Mouse (Mus musculus): ENCODE data around the gene Rnf26.

Rnf26 gene

DNA sequence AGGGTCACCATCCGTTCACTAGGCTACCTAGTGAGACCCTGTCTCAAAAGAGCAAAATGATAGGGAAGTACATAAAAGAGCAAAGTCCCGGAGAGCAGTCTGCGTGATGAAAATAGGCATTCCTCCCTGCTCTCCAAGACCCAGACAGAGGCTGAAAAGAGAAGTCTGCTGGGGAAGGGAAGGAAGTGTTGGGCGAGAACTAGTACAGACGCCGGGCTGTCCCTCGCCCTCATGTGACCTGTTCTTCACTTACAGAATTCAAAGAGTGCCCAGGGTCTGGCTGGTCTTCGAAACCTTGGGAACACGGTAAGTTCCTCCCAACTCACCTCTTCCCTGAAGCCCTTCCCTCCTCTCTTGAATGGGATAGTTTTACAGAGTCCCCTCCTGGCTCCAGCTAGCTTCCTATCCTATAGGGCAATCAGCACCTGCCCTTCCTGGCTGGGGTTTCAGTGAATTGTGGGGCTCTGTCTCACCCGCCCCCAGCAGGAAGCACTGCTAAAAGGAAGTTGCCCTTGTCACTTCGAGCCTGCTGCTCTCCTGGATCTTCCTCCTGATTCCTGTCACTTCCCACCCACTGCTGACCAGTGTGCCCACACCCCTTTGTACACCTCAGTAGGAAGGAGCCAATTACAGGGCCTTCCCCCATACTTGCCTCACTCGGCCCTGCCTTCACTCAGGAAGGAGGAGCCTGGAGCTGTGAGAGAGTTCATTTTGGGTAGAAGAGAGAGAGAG lies 24.3 kb downstream of the Rnf26 start:
- peak; percentile 43 for DNase-seq (ENCODE audit: low read depth)

DNA sequence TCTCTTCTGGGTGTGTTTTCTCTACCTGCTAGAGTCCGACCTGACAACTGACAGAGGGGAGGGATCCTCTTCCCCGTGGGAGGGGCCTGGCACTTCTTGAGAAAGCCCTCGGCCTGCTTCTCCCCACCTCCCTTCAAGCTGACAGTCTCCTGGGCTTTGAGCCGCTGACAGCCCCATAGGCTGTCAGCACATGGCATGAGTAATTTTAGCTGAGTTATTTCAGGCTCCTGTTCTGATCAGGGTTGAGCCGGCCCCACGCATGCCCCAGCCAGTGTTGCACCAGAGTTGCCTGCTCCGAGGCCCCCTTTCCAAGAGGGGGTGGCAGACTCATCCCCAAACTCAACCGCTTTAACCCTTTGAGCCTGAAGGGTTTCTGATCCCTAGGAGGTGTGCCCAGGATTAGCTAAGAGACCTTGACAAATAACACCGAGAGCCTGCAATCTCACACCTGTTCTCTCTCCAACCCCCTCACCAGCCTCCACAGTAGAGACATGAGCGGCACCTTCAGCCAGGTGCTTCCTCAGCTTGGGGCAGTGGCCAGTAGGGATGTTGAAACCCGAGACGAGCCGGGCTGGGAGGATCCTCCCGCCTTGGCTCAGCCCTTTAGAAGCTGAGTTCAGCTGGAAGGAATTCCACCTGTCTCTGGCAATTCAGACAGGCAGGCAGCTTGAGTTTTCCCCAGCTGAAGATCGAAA lies 25.4 kb downstream of the Rnf26 start:
- DNase-seq (ENCODE audit: low read depth): no peak

DNA sequence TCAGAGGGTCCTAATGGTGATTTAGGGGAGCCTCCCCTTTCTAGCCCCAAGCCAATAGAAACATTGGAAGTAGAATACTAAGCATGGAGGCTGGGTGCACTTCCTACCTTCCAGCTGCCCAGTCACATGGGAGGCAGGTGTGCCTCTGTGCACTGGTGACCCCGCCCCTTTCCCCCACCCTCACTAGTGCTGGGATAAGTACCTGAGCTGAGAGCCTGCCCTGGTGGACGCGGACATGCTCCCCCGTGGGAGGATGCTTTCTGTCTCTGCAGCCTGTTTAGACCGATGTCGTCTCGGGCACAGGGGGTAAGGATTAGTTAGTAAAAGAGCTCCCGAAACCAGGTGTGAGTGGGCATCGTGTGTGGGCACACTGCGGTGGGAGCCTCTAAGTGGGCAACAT lies 26.4 kb downstream of the Rnf26 start:
- no peak for DNase-seq (ENCODE audit: low read depth)

DNA sequence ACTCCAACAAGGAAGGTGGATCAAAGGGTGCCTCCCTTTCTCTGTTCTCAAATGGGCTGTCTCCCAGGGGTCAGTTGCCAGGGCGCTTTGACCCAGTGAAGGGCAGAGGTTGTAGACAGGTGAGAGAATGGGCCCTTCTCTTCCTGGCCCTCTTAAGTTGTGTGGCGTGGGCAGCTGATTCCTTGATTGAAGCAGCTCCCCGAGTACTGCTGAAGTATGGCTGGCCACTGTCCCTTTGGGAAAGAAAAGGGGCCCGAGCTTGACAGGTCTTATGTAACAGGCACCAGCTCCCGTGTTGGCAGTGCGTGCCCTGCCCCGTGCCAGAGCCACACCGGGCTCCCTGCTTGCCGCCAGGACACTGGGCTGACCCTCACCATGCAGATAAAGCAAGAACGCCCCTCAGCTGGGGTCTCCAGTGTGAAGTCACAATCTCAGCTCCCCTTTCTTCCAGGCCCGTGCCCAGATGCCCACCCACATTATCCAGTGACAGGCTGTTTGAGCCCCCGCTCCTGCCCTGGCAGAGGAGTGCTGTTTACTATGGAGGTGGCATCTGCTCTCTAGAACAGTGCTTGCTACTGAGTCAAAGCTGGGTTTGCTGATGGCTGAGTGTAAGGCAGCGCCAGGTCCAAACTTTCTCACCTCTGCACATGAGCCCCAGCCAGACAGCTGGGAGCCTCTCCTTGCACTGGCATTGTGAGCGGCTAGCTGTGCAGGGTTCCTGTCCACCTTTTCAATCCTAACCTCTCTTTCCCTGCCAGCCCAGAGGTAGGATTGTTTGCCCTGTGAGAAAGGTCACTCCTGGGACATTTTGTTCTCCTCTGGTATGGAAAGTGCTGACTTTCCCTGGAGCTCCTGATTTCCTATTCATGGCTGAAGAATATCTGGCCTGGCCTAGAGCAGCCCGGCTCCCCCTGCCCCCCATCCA lies 27.3 kb downstream of the Rnf26 start:
- DNase-seq (ENCODE audit: low read depth): no peak

DNA sequence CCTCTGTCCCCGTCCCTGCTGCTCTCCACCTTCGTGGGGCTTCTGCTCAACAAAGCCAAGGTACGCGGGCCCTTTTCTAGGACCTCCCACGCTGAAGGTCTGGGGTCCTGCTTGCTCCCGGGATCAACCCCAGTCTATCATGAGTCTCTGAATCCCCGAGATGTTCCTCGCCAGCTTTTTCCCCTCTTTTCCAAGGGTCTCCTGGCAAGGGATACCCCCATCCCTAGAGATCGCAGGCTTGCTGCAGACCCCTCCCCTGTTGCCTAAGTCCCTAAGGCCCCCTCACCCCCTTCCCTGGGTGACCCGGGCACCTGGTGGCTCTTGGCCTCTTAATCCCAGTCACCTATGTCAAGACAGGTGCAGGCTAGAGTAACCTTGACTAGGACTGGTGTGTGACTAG lies 28.0 kb downstream of the Rnf26 start:
- DNase-seq (ENCODE audit: low read depth): no peak

DNA sequence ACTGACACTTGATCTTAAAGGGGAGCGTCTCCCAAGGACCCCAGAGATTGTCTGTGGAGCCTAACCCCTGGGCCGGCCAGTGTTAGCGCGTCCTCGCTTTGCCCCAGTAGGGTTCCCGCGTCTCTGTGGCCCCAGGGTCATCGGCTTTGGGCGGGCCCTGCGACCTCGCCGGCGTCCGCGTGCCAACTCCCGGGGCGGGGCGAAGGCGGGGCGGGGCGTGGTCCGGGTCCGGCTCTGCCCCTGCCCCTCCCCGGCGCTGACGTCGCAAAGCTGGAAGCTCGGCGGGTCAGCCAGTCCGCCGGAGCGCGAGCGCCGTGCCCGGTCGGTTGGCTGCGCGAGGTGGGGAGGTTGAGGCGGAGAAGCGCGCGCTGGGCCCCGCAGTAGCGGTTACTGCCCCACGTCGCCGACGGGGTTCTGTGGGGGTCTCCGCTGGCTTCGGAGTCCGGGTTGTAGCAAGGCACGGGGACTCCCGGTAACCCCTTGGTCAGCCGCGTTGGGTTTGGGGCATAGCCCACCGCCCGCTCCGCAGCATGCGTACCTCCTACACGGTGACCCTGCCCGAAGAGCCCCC lies 28.6 kb downstream of the Rnf26 start:
- DNase-seq (ENCODE audit: low read depth): peak; percentile 63

DNA sequence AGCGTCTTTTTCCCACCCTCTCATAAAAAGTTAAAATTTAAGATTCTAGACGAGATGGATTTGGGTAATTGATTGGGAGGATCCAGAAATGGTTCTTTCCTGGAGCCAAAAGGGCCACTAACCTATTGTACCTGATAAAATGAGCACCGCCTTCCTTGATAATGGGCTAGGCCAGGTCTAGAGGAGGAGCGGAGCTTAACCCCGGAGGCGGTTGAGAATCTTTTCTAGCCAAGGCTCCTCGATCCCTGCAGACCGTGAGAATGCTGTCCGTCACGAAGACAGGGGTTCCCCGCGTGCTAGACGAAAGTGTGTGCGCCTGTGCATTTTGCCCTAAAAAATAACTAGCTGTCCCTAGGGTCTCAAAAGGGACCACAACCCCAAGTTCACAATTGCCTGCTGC lies 29.1 kb downstream of the Rnf26 start:
- DNase-seq (ENCODE audit: low read depth): no peak

DNA sequence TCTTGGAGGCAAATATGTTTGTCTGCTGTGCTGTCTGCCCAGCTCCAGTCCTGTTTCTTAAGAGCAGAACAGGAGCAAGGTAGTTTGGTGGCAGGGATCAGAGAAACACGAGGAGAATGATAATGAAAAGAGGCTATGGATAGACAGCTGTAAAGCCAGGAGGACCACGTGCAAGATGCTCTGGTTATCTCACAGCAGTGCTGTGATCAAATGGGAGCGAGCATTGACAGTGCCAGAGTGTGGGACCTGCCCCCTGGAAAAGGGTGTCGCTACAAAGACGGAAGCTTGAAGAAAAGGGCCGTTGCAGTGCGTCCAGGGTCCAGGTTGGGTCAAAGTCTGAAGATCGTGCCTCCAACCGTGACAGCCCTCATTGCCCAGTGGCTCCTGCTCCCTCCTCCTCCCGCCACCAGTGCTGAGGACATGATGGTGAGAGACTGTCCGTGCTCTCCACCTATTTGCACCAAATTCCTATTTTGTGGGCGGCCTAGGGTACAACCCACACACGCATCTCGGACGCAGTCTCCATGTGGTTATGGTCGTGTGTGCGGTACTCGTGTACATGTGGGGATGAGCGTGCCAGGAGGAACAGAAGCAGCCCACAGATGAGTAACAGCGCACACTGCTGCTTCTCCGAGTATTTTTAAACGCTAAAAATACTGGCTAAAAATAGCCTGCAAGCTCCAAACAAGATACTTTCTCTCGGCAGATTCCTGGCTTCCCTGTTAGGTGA lies 29.8 kb downstream of the Rnf26 start:
- DNase-seq (ENCODE audit: low read depth): no peak

DNA sequence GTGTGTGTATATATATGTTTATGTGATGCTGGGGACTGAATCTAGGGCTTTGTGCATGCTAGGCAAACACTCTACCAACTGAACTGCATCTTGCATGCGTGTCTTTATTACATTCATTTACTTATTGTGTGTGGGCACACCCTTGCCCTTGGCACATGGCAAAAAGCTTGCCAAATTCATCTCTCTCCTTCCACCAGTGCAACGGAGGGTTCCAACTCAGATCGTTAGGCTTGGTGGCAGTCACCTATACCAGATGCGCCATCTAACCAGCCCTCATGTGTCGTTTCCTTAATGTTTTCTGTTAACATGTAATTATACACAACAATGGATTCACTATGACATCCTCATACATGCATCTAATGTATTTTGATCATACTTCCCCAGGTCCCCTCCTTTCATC lies 31.1 kb downstream of the Rnf26 start:
- DNase-seq (ENCODE audit: low read depth): no peak

DNA sequence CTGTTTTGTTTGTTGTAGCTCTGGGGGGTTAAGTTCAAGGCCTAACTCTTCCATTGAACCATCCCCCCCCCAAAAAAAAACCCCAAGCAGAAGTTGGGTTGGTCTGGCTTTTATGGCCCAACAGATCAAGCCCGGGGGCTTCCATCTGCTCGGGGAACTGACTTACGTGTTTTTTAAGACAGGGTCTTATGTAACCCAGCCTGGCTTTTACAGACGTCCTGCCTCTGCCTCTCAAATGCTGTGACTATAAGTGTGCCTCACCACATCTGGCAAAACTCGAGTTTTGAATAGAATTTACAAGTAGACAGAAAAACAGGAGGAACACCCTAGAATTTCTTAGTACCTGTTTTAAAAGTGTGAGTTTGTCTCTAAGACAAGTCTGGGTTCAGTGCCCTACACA lies 31.7 kb downstream of the Rnf26 start:
- DNase-seq (ENCODE audit: low read depth): no peak

DNA sequence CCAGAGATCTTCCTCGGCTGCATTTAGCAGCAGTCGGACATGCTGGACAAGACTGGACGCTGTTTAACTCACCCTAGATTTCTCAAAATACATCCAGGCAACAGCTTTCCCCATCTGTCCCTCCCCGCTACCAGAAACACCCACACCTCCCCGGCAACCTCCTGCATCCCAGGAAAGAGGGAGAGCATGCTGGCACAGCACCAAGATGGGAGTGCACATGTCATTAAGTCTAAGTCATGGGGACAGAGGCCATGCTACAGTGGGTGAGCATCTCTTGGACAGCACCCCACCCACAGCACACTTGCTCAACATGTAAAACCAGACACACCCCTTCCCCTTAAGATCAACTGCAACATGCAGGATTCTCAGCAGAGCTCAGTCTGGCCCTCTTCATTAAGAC lies 32.4 kb downstream of the Rnf26 start:
- no peak for DNase-seq (ENCODE audit: low read depth)

DNA sequence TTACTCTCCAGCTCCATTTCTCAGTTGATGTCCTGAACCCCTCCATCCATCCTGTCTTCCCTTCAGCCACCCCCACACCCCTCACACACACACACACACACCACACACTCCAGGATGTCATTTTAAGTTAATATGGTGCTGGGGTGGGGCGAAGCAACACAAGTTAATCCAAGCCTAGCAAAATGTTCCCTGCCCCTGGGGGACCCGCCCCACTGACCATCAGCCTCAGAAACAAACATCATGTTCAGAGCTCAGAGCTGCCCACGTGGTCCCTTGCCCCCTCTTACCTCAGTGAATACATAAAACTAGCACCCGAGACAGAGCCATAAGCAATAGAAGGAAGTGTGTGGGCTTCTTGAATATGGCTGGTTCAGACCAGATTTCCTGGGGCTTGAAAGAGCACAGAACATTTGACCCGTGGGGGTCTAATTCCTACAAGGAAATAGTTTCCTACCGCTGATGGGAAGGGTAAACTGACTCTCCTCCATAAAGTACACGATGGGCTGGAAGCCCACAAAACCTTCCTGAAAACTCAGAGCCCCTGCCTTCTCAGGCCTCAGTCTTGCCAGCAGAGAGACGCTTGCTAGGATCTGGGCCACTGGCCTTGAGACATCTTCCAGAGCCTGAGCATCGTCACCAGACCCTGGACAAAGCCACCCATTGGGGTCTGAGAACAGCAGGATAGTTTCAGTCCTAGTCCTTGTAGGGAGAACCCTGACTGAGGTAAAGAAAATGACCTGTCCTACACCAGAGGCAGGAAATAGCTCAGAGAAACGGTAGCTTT lies 33.1 kb downstream of the Rnf26 start:
- DNase-seq (ENCODE audit: low read depth): no peak

DNA sequence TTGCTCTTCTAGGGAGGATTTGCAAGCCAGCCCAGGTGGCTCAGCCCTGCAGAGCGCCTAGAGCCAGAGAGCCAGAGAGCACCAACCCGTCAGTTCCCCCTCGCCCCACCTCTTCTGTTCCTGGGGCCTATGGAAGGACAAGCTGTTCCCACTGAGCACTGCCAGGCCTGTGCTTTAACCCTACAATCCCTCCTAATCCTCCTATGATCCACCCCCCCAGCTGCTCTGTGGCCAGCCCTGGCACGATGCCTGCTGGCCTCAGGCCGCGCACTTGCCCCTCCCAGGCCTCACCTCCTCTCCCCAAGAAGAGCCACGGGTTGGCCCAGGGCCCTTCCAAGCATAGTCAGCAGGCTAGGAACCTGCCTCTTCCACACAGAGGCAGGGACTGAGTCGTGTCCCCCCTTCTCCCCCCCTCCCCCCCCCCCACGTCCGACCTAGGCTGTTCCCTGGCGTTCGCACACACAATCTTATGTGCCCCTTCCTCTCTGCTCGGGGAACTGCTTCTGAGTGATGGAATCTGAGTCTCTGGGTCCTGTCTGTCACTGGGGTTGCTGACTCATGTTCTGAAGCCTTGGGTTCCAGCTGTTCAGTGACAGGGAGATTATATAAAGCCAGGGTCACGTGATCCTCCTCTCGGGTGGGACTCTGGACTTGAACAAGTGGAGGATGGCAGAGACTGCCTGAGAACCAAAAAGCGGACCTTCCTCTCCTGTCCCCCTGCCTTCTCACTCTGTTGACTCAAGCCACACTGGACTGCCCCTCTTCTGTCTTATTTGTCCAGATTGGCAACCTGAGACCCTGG lies 34.2 kb downstream of the Rnf26 start:
- DNase-seq (ENCODE audit: low read depth): no peak

DNA sequence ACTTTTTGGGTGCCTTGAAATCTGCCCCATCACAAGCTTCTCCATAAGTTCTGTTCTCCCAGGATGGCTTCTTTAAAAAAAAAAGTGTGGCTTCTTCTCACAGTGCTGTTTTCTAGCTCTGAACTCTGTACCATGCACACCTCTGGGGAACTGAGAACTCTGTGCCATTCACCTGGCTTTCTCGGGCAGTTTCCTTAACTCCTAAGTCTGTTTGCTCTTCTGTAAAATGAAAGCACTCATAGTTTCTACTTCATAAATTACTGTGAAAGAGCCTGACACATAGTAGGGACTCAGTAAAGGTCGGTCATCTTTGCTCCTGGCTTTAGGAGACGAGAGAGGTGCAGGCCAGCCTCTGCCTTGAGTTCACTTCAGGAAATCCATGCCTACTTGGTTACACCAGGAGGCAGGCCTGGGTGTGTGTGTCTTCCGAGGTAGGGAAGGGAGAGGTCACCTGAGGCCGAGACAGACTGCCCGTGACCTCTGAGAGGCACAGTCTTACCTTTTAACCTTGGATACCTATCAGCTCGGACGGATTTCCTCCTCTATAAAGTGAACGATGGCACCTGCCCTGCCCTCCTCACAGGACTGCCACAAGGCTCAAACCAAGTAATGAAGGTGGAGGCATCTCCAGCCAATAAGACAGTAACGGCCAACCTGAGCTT lies 35.0 kb downstream of the Rnf26 start:
- no peak for DNase-seq (ENCODE audit: low read depth)

DNA sequence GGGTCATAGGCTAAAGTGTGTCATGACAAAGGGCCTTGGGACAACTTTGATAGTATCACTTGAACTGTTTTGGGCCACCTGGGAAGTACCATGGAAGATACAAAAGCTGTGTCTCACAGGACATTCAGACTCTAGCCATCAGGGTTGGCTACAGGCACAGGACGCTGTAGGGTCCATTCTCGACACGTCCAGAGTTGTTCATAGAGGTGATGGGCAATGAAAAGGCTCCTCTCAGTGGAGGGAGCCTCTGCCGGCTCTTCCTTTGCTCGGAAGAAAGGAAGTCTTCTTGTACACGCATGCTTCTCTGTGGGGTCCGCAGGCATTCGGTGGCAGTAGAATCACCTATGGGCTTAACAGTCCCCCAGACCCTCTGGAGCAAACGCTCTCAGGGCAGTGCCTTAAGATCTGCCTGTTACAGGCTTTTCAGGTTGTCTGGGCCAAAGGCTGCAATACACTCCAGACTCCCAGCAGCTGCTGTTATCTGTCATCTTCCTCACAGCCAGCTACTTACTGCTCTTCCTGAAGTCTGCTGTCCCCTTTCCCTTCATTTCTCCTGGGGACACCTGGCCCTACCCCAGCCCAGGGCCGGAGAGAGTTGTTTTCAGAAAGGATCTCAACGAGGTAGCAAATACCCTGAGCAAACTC lies 35.9 kb downstream of the Rnf26 start:
- DNase-seq (ENCODE audit: low read depth): no peak

DNA sequence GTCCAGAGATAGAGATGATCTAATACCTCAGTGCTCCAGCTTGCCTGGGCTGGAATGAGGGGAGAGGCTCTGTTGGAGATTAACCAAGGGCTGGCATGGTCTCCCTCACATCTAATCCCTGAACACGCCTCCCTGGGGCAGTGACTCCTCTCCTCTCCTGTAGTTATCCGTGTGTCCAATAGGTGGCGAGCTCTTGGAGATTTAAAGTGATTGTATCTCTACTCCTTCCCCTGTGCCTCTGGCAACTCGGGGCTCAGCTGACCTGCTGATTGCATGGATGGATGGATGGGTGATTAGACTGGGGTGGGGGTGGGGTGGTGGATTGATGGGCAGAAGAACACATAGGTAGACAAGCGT lies 36.6 kb downstream of the Rnf26 start:
- peak; percentile 76 for DNase-seq (ENCODE audit: low read depth)

DNA sequence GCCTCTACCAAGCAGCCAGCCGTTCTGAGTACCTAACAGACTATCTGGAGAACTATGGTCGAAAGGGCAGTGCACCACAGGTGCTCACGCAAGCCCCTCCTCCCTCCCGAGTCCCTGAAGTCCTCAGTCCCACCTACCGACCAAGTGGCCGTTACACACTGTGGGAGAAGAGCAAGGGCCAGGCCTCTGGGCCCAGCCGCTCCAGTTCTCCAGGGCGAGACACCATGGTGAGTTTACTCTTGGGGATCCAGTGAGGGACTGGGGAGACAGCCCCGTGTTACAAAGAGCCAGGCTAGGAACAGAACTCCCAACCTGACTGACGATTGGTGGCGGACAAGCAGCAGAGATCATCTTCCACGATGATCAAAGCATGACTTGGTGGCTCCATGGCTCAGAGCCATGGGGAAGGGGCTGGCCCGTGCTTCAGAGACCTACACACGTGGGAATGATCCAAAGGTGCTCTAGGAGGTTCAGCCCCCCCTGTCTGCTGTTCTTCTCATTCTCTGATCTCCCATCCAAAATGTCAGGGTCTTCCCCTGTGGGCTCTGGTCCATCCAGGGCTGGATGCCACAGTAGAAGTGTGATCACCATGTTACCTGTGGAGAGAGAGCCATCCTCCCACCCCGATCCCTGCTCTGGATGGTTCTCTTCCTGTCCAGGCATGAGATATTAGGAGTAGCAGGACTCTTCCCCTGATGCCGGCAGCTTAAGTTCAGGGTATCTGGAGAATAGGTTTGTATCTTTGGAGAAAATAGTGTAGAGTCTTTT lies 37.1 kb downstream of the Rnf26 start:
- DNase-seq (ENCODE audit: low read depth): no peak

DNA sequence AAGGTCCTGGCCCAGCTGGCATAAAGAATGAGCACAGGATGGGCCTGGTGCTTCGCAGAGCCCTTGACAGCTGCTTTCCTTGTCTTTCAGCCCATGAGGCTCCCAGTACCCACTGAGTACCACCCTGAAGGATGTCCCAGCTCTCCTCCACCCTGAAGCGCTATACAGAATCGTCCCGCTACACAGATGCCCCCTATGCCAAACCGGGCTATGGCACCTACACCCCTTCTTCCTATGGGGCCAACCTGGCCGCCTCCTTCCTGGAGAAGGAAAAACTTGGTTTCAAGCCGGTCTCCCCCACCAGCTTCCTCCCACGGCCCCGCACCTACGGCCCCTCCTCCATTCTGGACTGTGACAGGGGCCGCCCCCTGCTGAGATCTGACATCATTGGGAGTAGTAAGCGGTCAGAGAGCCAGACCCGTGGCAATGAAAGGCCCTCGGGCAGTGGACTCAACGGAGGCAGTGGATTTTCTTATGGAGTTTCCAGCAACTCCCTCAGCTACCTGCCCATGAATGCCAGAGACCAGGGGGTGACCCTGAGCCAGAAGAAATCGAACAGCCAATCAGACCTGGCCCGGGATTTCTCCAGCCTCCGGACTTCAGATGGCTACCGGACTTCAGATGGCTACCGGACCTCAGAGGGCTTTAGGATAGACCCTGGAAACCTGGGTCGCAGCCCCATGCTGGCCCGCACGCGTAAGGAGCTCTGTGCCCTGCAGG lies 37.9 kb downstream of the Rnf26 start:
- no peak for DNase-seq (ENCODE audit: low read depth)

Data from naive thymus-derived CD4-positive, alpha-beta T cell, adult 2 months (primary cell).